Mouse (Mus musculus): ENCODE data around the gene Bbs5. TPM values are rescaled to one million over a fixed set of nuclear protein-coding genes. Genes with fewer than 3 reads are reported as not detected.

Bbs5 gene
- total RNA-seq, 2 experiments from 2014 or later, result 4.2 to 5.1 TPM

- intact Hi-C loops (cut with DNase I), result no loop called here
- no peak for DNase-seq (ENCODE audit: low spot score)
Observed at GRCm38 (mm10) chr2:69716483-69716882, 69.5 kb downstream of the Bbs5 start.

Other genes starting within 250 kb of the Bbs5 start
- gene Lrp2, start 61.1 kb upstream of the Bbs5 start, total RNA-seq (2021), result 1 to 10 TPM; 1.1 to 1.4 TPM
- 10 to 100 TPM; 69.8 to 78.5 TPM for gene Klhl41, start 22.9 kb downstream of the Bbs5 start, total RNA-seq (2021)
- gene Fastkd1, start 66.3 kb downstream of the Bbs5 start, total RNA-seq (2021), result 10 to 100 TPM; 27.8 to 29.6 TPM
- gene Ppig, start 75.4 kb downstream of the Bbs5 start, total RNA-seq (2021), result 10 to 100 TPM; 37.2 to 38.7 TPM
- gene Ccdc173, start 142.4 kb downstream of the Bbs5 start, total RNA-seq (2021), result under 1 TPM; 0.39 to 0.64 TPM
- 10 to 100 TPM; 20.5 to 24.7 TPM for gene Phospho2, start 142.5 kb downstream of the Bbs5 start, total RNA-seq (2021)
- 10 to 100 TPM; 39.1 to 45.6 TPM for gene Klhl23, start 174.8 kb downstream of the Bbs5 start, total RNA-seq (2021)
- 10 to 100 TPM; 59.5 to 71.5 TPM for gene Ssb, start 214.4 kb downstream of the Bbs5 start, total RNA-seq (2021)
- gene Mettl5, start 238.4 kb downstream of the Bbs5 start, total RNA-seq (2021), result 10 to 100 TPM; 21.4 to 23.6 TPM

Data from heart, postnatal 25 days (tissue).